Mouse (Mus musculus) T-helper 1 cell (primary cell): ENCODE measurements around the gene Smc3.

ENCODE experiments used
- in situ Hi-C: fragments of 300-600 bp; cut with MboI, MseI; formaldehyde crosslinking; loops from one replicate; pipeline ENCODE4 v1.15.1; 2025; ENCODE audit warnings: high pct_unique_total_duplicates

Gene Smc3

GRCm38 (mm10) chr19:53599757-53600539 is at the start of gene Smc3:
TSS of gene Smc3 (plus strand) at chr19:53600398.
- in situ Hi-C loops: no loop called here

DNA sequence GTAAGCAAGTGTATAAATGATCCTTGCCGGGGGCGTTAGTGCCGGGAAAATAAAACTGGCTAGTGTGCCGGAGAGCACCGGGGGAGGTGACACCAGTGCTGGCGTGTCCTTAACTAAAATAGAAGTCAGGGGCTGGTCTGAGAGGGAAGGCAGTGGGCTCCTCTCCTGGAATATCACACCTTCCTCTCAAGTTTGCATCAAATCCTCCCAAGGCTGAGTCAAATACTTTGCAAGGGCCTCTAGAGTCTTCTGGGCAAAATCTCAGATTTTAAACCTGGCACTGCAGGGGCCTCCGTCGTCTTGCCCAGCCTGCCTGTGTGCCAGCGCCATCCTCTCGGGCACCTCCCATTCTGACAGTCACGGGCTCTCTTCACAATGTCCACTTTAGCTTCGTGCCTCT is 49.2 kb upstream of the Smc3 start:
- in situ Hi-C loops: no loop called here

DNA sequence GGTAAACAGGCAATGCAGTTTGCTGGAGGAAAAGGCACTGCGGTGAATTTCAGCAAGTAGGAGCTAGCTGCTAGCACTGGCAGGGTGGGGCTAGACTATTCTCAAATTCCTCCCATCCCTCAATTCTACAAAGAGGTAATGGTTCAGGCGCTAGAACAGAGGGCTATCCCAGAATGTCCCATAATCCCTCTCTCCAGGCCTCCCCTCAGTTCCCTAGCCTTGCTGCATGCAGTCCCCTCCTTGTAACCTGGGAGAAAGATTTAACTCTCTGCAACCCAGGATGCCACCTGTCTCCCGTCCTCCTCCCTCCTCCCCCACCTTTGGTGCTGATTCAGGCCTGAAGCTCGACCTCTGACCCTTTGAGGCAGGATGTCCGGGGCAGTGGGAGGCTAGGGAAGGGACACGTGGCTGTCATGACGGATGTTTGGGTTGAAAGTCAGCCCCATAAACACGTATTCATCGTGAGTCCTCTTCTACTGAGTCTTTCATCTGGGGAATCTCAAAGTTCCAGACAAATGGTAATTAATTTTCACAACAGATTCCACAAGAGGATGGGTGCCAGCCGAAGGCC is 47.9 kb upstream of the Smc3 start:
- in situ Hi-C loops: no loop called here

GRCm38 (mm10) chr19:53552795-53553194 is 47.4 kb upstream of the Smc3 start:
- in situ Hi-C loops: no loop called here

DNA sequence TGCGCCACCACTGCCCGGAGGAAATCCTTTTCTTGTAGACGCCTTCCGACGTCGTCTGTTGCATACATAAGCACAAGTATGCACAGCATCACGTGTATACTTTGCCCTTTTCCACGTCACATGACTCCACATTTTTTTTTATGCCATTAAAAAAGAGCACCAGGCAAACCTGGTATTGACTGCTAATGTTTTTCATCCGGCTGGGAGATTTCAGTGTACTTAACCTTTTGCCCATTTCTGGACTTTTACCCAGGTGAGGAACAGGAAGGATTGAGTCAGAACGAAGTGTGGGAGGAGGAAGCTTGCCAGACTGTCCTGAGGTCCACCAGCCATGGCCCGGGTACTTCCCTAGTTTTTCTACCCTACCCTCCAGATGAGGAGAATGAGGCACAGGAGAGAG is 45.8 kb upstream of the Smc3 start:
- in situ Hi-C loops: no loop called here

- in situ Hi-C loops: no loop called here
Measured at GRCm38 (mm10) chr19:53554981-53555616, 45.1 kb upstream of the Smc3 start.

- in situ Hi-C loops: no loop called here
Measured at GRCm38 (mm10) chr19:53556841-53557240, 43.4 kb upstream of the Smc3 start.

GRCm38 (mm10) chr19:53557267-53557936 is 42.8 kb upstream of the Smc3 start:
- in situ Hi-C loops: no loop called here

DNA sequence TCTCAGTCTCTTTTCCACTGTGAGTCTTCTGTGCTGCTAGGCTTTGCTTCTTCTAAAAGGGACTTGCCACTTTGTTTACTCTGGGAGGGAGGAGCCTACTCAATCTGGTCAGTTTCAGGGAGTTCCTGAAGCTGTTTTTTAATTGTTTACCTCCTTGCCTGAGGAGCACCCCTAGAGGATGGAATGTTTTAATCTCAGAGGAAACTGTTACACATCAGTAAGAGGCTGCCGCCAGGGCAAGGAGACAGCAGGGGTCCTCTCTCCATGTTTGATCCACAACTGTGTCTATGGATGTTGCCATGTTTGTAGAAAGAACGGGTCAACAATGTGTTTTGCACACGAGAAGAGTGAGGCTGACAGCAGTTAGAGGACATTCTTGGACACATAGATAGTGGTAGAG is 39.8 kb upstream of the Smc3 start:
- in situ Hi-C loops: no loop called here

- in situ Hi-C loops: no loop called here
Measured at GRCm38 (mm10) chr19:53564174-53564573, 36.0 kb upstream of the Smc3 start.

DNA sequence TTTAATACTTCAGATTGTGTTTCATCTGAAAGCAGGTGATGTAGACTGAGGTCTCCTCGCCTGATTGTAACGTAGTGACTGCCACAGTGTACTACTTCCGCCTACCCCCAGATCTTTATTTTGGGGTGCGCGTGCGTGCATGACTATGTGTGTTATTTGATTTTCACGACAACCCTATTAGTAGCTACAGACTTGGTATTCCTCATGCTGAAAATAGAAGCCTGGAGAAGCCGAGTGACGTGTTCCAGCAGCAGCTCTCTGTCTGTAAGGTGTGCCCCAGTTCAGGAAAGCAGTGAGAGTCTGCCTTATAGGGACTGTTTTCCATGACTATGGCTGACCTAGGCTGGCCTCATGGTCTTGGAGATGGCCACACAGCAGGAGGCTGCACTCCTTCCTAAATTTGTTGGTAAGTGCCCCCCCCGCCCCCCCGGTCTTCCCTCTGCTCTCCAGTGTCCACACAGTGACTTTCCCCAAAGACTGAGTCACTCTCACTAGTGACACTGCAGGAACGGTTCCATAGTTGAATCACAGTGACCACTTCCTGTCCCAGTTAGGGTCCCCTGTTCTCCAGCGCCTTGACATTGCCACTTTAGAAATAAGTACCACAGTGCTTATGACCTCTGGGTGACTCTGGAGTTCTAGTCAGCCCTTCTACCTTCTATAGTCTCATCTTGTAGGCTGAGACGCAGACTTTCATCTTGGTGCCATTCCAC is 34.5 kb upstream of the Smc3 start:
- in situ Hi-C loops: no loop called here

GRCm38 (mm10) chr19:53567864-53568263 is 32.3 kb upstream of the Smc3 start:
- in situ Hi-C loops: no loop called here

DNA sequence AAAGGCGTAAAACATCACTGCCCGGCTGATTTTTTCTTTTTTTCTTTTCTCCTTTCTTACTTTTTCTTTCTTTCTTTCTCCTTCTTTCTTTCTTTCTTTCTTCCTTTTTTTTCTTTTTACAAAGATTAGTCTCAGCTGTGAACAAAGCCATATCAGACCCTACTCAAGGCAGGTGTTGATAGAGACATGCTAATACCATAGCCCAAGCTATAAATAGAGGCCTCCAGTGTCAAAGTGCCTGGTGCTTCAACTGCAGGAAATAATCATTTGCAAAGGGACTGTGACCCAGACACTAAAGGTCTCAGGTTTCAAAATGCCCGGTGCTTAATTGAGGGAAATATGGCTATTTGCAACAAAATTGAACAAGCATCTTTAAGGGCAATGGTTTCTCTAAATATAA is 31.6 kb upstream of the Smc3 start:
- in situ Hi-C loops: no loop called here

- in situ Hi-C loops: no loop called here
Measured at GRCm38 (mm10) chr19:53571056-53571455, 29.1 kb upstream of the Smc3 start.

DNA sequence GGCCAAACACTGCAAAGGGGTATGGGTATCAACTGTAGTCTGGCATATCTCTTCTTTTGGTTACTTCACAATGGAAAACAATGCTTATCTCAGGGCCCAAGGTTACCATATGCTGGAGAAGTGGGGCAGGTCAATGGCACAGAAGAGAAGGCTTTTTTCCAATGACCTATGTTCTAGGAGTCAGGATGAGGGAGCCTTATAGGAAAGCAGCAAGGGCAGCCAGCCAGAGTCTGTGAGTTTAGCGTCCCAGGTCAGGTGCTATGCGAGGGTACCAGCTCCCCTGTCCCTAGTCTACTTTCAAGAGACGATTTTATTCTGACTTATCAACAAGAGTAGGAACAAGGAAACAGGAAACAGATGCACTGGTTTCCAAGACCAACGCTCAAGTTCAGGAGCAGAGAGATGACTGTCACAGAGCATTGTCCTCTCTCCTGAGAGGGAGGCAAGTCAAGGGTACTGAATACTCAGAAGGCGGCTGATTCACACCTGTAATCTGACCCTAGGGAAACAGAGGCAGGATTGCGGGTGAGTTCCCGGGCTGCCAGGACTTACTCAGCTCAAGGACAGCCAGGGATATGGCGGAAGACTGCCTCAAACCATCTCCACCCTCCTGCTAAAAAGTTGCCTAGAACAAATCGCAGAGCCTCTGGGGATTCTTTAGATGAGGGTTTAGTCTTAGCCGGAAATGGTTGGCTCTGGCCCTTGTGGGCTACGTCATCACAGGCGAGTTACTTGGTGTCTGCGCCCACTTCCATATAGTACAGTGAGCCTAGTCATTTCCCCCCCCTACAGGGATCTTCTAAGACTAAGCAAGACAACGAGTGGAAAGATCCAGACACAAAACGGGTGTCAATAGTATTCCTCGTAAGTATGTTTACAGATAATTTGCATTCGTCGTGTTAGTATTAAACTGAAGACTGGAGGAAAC is 28.4 kb upstream of the Smc3 start:
- in situ Hi-C loops: no loop called here

- in situ Hi-C loops: no loop called here
Measured at GRCm38 (mm10) chr19:53572607-53573006, 27.6 kb upstream of the Smc3 start.

- in situ Hi-C loops: no loop called here
Measured at GRCm38 (mm10) chr19:53573151-53573550, 27.0 kb upstream of the Smc3 start.

DNA sequence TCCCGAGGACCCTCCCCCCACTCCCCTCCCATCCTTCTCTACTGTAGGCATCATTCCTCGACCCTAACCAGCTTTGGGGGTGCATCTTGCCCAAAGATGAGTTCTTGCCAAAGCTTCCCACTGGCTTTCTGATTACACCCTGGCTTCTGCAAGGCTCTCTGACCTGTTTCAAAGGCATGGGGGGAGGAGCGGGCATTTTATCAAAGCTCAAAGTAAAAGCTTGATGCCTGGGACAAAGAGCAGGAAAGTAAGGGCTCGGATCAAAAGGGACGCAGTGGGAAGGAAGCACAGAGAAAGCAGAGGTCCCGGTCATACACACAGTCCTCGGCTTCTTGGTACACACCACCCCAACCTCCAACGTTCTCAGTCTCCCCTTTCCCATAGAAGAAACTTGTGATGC is 26.1 kb upstream of the Smc3 start:
- in situ Hi-C loops: no loop called here

- in situ Hi-C loops: no loop called here
Measured at GRCm38 (mm10) chr19:53574546-53574945, 25.7 kb upstream of the Smc3 start.

- in situ Hi-C loops: no loop called here
Measured at GRCm38 (mm10) chr19:53575296-53576010, 24.7 kb upstream of the Smc3 start.
